Mouse (Mus musculus) bone marrow macrophage, adult 2 months (primary cell): ENCODE measurements around the gene Gm9. TPM values are rescaled to one million over a fixed set of nuclear protein-coding genes. Genes with fewer than 3 reads are reported as not detected.

Experiments used
- H3K27ac ChIP-seq: 2 replicates; pipeline ENCODE4 v1.5.1; 2012; ENCODE audit warnings: low read depth, low read length; ENCODE audit not compliant: insufficient read depth
- H3K4me1 ChIP-seq: 2 replicates; pipeline ENCODE4 v1.6.1; 2012; ENCODE audit warnings: low read length; ENCODE audit not compliant: control insufficient read depth, insufficient read depth
- H3K4me3 ChIP-seq: 2 replicates; pipeline ENCODE4 v1.5.1; 2012; ENCODE audit warnings: mild to moderate bottlenecking, low read length, moderate library complexity; ENCODE audit not compliant: insufficient read depth
- CTCF ChIP-seq: IDR thresholded peaks from 2 replicates; pipeline ENCODE4 v1.5.1; 2012; ENCODE audit warnings: low read depth, mild to moderate bottlenecking, low read length, moderate library complexity
- POLR2A ChIP-seq: IDR thresholded peaks from 2 replicates; pipeline ENCODE4 v1.6.1; 2012; ENCODE audit warnings: mild to moderate bottlenecking, low read depth, low read length, borderline replicate concordance
- polyA plus RNA-seq: library from polyadenylated mRNA; stranded (reverse); fragments of >200 nt; gene quantifications from 2 replicates; pipeline ENCODE4 v1.2.4, GENCODE M21; 2012; ENCODE audit not compliant: missing spikeins, insufficient read depth, insufficient read length

Gm9 gene
- polyA plus RNA-seq, 1 experiment = not detected

DNA sequence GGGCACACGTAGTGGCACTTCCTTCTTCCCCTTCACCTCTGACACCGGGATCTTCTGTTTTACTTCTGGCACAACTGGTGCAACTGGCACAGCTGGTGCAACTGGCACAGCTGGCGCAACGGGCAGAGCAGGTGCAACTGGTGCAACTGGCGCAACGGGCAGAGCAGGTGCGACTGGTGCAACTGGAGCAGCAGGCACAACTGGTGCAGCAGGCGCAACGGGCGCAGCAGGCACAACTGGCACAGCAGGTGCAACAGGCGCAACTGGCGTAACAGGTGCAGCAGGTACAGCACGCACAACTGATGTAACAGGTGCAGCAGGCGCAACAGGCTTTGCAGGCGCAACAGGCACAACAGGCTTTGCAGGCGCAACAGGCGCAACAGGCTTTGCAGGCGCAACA is 47.7 kb downstream of the Gm9 start:
- no peak overlapping the region for H3K4me3 ChIP-seq
- no peak overlapping the region for H3K27ac ChIP-seq
- TF ChIP-seq POLR2A (no peak), CTCF (no peak)
- no peaks in the 10 kb centered on the region for H3K4me1 ChIP-seq

- Histone ChIP-seq H3K4me1 (no peaks in the 10 kb centered on the region), H3K27ac (no peak overlapping the region)
Measured at GRCm38 (mm10) chrX:37161169-37161568, 49.7 kb downstream of the Gm9 start.

More at GRCm38 (mm10) chrX:37161169-37161568, 49.7 kb downstream of the Gm9 start:
- TF ChIP-seq CTCF (no peak), POLR2A (no peak)
- no peak overlapping the region for H3K4me3 ChIP-seq

Other genes with a start within 250 kb of the Gm9 start
- gene Sept6, start 219.2 kb downstream of the Gm9 start, polyA plus RNA-seq = 10.2 and 10.5 TPM in 2 replicates
- not detected in 2 replicates for gene Sowahd, start 162.2 kb downstream of the Gm9 start, polyA plus RNA-seq
- gene Rpl39, start 125.6 kb downstream of the Gm9 start, polyA plus RNA-seq = 1,242 and 1,471 TPM in 2 replicates
- gene Upf3b, start 100.7 kb downstream of the Gm9 start, polyA plus RNA-seq = 27.6 and 35.0 TPM in 2 replicates
- 14.4 and 19.5 TPM in 2 replicates for gene Nkap, start 84.2 kb downstream of the Gm9 start, polyA plus RNA-seq
- not detected in 2 replicates for gene Akap14, start 42.2 kb downstream of the Gm9 start, polyA plus RNA-seq
- 150 and 162 TPM in 2 replicates for gene Ndufa1, start 19.9 kb downstream of the Gm9 start, polyA plus RNA-seq
- gene Rnf113a1, start 19.8 kb downstream of the Gm9 start, polyA plus RNA-seq = 1.3 and 2.4 TPM in 2 replicates
- gene Rhox1, start 11.2 kb upstream of the Gm9 start, polyA plus RNA-seq = not detected in 2 replicates
- not detected in 2 replicates for gene Rhox2a, start 33.9 kb upstream of the Gm9 start, polyA plus RNA-seq
- gene Rhox3a, start 38.9 kb upstream of the Gm9 start, polyA plus RNA-seq = not detected in 2 replicates
- not detected in 2 replicates for gene Rhox4a, start 54.3 kb upstream of the Gm9 start, polyA plus RNA-seq
- gene Rhox3a2, start 169.0 kb upstream of the Gm9 start, polyA plus RNA-seq = not detected in 2 replicates
- gene Rhox4a2, start 179.8 kb upstream of the Gm9 start, polyA plus RNA-seq = not detected in 2 replicates
- not detected in 2 replicates for gene Rhox2b, start 201.0 kb upstream of the Gm9 start, polyA plus RNA-seq
- not detected in 2 replicates for gene Rhox4b, start 221.5 kb upstream of the Gm9 start, polyA plus RNA-seq
- gene Rhox2c, start 242.6 kb upstream of the Gm9 start, polyA plus RNA-seq = not detected in 2 replicates
- gene Rhox3c, start 247.5 kb upstream of the Gm9 start, polyA plus RNA-seq = not detected in 2 replicates